Mouse (Mus musculus) layer of hippocampus, adult 9-11 months (tissue): ENCODE data around the gene Ak9.
"Not testable (repeated sequence)": the region's sequence is repeated elsewhere in the genome, so short reads cannot be mapped to it uniquely, and the experiment has no call there.

Experiments
- DNase-seq: peaks from one replicate; pipeline ENCODE4 v3.0.0; 2022

The Ak9 gene

DNA sequence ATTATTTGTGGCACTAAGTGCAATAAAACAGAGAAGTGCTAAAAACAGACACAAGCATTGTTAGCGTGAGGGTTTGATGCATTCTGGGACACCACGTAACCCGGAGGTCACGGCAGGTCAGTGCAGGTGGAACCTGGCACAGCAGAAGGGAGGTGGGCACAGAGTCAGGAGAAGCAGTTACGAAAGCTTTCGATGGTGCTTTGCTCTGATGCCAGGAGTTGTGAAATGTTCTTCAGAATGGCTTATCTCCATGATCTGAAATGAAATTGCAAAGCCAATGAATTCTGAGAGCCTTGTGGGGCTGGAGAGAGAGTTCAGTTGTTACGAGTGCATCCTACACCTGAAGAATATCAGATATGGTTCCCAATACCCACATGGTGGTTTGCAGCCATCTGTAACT lies 37.6 kb downstream of the Ak9 start:
- DNase-seq = no peak

DNA sequence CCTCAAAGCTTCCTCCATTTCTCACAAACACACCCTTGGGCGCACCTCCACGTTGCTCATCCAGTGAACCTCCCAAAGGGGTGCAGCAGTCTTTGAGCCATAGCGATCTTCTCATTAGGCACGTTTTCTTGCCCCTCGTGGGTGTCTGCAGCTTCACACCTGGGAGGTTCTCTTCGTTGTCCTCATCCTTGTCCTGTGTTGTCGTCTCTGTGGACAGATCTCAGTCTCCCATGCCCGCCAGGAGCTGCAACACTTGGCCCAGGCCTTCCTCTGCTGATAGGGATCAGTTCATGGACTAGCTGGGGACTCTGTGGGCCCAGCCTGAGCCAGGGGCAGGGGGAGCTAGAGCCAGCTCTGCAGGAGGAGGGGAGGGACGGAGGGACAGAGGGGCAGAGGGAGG lies 61.3 kb downstream of the Ak9 start:
- DNase-seq = no peak

DNA sequence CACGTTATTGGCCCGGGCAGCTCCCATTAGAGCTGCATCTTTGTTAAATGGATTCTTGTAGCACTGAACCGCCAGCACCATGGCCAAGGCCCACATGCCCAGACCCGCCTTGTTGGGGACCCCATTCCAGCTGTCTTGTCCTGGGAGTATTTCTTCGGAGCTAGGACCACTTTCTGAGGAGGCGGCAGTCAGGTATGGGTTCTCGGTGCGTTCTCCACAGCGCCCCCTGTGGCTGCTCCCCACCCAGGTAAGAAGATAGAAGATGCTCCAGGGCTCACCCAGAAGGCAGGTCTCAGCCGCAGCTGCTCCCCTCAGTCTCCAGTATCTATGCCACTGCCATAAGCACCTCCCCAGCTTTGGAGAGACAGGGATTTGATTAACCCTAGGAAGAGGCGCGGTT lies 76.7 kb downstream of the Ak9 start:
- no peak for DNase-seq

DNA sequence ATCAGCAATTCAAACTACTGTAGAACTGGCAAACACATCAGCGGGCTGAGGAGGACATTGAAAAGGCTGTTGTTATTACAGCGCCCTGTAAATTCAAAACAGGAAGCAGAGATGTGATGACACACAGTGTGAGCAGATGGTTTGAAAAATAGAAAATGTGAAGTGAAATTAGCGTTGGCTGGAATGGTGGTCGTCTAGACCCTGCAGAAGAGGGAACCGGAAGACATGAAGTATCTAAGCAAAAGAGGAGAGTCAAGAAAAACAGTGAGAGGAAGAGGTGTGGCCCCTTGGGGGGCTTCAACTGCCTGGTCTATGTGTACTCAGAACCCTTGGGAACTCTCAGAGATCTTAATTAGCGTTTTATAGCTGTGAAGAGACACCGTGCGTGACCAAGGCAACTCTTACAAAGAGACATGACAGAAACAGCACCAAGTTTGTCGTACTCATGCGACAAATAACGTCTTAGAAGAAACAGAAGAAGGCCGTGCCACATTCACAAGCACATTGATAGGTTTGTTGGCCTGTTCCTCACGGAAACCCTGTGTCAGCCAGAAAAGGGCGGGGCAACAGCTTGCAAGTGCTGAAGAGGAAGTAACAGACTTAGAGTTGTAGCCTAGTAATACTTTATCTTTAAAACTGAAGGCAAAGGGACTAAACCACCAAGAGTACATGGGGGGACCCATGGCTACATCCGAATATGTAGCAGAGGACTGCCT lies 81.9 kb downstream of the Ak9 start:
- peak; percentile 49 for DNase-seq

DNA sequence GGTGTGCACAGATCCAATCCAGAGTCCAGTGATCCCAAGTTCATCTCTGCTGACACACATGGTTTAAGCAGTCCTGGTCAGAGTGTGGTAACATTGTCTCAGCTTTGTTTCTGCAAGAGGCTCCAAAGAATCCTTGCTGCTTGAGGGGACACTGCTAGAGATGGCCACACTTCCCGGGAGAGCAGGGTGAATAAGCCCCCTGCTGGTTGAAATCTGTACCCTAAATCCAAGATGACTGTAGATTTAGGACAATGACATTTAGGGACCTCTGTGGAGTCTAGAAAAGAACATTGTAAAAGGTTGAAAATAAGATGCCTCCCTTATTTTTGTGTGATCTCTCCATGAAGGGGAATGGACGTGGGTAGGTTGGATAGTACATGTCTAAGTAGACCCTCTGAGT lies 89.8 kb downstream of the Ak9 start:
- DNase-seq = no peak

DNA sequence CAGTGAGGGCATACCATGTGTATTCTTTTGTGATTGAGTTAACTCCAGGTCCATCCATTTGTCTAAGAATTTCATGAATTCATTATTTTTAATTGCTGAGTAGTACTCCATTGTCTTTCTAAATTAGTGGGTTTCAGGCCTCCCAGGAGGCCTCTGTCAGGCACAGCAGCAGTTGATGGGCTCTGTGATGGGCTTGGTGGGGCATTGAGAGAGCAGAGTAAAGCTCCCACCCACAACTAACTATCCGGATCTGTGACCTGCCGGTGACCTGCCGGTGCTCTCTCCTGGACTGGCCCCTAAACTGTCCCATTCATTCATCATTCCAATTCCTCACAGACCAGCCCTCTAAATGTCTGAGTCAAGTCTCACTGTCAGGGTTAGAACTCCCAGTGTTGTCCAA lies 97.3 kb downstream of the Ak9 start:
- DNase-seq = no peak

DNA sequence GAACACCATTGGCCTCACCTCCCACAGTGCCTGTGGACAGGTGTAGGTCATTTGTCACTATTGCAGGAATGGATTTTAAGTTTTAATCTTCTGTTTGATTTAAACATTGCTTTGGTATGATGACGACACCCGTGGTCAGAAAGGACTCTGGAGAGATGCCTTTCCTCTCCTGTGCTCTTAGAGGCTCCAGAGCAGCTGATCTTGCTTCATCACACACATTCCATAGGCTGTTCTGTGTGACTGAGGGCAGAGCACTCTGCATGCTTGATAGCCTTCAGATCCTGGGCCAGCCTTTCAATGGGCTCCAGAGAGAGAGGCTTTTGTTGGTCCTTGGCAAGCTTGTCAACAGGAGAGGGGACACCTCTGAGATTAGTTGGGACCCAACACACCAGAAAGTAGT lies 99.6 kb downstream of the Ak9 start:
- DNase-seq = no peak

DNA sequence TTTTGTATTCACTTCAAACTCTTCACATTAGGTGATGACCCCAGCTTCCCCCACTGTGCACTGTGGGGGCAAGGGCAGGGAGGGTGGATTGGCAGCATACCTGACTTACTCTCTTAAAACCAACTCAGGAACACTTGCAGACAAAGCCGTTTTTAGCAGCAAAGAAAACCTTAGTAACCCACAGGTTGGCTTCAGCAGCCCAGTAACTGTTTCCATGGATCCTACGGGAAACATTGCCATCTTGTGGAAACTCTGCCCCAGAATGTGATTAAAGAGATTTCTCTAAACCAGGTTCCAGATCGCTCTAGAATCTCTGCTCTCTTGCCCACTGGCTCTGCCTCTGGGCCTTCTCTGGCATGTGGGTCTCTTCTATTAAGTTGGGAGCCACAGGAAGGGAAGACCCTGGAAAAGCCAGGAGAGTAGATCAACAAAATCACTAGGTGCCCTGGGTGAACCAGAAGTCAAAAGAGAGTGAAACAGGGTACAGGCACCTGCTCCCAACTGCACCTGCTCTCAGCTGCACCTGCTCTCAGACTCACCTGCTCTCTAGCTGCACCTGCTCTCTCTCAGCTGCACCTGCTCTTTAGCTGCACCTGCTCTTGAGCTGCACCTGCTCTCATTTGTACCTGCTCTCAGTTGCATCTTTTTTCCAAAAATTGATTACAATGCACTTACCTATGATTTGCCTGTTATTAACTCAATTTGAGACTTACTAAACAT lies 100.3 kb downstream of the Ak9 start:
- DNase-seq = no peak

DNA sequence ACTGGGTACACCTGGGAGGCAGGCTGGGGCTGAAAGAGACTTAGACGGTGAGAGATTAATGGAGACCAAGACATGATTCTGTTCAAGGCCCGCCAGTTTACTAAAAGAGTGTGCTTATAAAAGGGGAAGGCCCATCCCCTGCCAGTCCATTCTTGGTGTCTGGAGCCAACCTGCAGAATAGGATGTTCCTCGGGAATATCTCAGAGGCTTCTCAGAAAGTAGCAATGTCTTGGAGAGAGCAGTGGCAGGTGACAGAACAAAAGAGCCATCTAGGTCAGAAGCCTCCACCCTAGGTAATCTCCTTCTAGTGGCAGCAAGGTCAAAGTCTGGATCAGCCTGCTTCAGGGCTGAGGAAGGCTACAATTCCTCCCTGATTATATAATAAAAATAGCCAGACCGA lies 106.4 kb downstream of the Ak9 start:
- DNase-seq = not testable (repeated sequence)

DNA sequence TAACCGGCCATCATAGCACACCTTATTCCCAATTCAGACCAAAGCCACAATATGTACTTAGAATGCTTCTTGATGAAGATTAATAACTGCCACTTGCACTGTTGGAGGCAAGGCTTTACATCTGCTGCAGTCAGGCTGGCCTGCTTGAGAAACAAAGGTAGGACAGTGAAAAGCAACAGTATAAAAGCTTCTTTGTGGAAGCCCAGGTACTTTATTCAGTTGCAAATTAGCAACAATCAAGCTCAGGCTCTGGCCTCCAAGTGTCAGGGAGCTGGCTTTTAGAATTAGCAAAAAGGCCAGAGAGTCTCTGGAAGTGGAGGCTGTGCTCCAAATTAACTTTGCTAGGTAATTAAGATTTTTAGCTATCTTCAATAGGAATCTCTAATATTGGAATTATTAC lies 107.0 kb downstream of the Ak9 start:
- not testable (repeated sequence) for DNase-seq

DNA sequence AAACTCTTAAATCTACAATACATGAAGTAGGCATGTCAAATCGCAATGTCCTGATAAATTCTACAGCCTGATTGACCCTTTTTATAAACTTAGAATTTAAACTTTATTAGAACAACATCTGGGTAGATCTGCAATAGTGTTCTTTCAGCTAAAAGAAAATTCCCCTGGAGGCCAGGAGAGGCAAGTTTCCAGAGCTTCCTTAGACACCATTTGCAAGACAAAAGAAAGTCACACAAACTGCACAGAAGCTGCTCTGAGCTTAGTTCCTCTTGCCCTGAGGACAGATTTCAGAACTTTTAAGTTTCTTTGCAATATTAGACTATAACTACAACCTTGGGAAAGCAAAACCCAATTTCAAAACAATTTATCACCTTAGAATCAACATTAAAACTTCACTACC lies 109.7 kb downstream of the Ak9 start:
- DNase-seq = not testable (repeated sequence)

DNA sequence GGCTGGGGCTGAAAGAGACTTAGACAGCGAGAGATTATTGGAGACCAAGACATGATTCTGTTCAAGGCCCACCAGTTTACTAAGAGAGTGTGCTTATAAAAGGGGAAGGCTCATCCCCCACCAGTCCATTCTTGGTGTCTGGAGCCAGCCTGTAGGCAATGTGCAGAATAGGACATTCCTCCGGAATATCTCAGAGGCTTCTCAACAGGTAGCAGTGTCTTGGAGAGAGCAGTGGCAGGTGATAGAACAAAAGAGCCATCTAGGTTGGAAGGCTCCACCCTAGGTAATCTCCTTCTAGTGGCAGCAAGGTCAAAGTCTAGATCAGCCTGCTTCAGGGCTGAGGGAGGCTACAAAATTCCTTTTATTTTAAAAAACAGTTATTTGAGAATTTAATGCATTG lies 111.6 kb downstream of the Ak9 start:
- not testable (repeated sequence) for DNase-seq

DNA sequence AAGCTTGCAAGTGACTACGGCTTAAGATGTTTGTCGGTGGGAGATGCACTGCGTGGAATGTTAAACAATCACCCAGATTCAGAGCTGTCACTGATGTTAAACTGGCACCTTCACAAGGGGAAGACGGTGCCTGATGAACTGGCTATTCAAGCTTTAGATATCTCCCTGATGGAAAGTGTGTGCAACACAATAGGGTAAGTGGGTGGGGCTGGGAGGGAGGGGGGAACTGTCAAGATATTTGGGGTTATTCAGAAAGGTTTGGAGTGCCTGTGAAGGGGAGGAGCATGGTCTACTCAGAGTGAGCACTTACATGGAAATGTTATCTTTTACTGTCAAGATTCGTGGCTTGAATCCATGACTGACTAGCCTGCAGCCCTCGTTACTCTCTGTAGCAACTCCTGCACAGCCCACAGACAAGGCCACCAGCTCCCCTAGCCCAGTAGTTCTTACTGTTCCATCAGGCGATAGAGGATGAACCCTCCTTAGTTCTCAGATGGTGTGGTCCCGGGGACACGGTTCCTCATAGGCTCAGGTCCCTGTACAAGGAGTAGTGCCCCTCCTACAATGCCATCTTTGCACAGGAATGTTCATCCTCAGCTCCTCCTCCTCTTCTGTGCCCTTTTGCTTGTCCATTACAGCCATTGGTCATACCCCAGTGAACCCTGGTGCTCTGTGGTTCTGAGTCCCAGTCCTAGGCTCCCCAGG lies 116.9 kb downstream of the Ak9 start:
- DNase-seq = no peak

DNA sequence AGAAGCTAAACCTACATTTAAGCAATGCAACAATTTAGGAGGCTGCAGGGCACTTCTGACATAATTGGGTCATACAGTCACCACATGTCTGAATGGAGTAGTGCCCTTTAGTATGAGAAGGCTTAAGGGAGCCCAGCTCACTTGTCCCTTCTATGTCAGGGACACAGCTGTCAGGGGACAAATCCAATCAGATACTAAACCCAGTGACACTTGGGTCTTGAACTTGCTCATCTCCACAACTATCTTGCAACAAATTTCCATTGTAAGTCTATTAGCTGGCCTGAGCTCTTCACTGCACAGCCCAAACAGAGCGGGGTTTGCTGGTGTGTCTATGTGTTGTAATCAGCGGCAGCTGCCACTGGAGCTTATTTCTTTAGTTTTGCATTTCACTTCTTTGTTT lies 119.9 kb downstream of the Ak9 start:
- no peak for DNase-seq

DNA sequence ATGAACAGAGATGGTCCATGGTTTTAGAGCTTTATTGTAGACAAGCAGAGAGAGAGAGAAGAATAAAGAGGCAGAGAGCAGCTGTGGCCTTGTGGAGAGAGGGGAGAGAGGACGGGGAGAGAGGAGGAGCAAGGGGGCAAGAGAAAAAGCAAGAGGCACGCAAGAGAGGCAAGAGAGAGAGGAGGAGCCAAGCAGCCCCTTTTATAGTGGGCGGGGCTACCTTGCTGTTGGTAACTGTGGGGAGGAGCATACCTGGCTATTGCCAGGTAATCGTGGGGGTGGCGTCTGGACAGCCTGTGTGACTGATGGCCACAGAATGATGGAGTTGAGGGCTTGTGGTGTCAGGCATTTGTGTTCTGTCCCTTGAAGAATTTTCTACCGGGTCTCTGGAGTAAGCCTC lies 122.6 kb downstream of the Ak9 start:
- DNase-seq = no peak

DNA sequence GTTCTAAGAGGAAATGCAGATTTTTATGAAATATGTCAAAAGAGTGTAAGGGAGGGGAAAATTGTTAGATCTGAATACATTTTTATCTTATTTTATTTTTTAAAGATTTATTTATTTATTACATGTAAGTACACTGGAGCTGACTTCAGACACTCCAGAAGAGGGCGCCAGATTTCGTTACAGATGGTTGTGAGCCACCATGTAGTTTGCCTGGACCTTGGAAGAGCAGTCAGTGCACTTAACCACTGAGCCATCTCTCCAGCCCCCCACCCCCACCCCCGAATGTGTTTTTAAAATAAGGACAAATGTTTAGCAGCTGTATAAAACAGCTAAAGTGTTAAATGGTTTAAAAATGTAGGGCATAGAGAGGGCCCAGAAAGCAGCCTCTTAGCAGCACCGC lies 130.8 kb downstream of the Ak9 start:
- DNase-seq = peak; percentile 44

DNA sequence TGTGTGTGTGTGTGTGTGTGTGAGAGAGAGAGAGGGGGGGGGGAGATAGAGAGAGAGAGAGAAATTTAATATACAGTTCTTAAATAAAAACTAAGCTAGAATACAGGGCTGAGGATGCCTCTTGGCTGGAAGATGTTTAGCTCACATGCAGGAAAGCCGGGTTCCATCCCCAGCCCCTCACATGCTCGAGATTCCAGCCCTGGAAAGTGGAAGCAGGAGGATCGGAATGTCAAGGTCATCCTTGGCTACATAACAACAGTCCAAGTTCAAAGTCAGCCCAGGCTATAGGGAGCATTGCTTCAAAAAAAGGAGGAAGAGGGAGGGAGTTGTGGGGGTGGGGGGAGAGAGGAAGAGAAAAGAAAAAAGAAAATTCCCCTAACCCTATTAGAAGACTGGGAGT lies 131.4 kb downstream of the Ak9 start:
- DNase-seq = no peak

DNA sequence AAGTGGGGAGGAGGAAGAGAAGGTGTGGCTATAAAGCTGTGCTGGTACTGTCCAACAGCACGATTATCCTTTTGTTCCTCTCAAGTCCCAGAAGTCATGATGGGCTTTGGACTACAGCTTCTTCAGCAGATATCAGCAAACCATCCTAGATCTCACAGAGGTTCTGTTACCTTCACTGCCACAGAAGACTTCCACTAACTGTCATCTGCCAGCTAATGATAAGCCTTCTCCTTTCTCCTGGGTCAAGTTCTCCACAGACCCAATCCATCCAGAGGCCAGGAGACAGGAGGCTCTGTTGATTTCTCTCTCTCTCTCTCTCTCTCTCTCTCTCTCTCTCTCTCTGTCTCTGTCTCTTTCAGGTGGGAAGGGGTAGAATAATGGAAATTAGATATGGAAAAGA lies 144.4 kb downstream of the Ak9 start:
- no peak for DNase-seq

DNA sequence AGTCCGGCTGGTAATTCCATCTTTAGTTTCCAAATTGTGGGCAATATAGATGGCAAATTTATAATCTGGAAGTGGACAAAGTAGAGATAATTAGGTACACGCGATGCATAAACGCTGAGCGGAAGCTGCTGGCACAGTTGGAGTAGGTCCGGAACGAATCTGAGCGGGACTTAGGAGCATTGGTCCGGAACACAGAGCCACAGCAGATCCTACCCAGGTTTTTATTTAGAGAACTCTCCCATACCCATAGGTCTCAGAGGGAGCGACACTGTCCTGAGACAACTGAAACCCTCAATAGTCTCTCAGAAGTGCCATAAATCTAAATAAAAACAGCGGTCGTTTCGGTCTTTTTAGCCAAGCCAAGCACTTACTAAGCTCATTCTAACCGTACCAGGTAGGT lies 145.9 kb downstream of the Ak9 start:
- DNase-seq = no peak

DNA sequence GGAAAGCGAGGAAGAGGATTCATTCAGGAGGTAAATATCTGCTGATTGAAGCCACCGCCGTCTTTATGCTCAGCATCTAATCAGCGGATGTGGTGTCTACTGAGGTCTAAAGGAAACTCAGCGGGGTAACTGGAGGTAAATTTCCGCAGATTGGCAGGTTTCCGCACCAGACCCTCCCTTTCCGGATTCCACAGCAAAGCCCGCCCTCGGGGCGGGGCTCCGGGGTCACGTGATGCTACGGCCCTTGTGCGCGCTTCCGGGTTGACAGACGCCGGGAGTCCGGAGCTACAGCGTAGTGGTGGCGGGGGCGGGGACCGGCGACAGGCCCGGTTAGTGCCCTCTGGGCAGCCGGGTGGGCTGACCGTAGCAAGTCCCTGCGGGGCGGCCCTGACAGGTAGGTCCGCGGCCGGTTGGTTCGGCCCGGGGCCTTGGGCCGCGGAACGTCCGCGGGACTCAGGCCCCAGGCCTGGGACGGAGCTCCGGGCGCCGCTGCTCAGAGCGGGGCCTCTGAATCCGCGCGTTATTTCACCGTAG lies 146.4 kb downstream of the Ak9 start, which contains the start of gene Zbtb24:
Zbtb24 (plus strand) TSS at position 247 of the 534 bp plus-strand sequence.
- peak; percentile 95 for DNase-seq

DNA sequence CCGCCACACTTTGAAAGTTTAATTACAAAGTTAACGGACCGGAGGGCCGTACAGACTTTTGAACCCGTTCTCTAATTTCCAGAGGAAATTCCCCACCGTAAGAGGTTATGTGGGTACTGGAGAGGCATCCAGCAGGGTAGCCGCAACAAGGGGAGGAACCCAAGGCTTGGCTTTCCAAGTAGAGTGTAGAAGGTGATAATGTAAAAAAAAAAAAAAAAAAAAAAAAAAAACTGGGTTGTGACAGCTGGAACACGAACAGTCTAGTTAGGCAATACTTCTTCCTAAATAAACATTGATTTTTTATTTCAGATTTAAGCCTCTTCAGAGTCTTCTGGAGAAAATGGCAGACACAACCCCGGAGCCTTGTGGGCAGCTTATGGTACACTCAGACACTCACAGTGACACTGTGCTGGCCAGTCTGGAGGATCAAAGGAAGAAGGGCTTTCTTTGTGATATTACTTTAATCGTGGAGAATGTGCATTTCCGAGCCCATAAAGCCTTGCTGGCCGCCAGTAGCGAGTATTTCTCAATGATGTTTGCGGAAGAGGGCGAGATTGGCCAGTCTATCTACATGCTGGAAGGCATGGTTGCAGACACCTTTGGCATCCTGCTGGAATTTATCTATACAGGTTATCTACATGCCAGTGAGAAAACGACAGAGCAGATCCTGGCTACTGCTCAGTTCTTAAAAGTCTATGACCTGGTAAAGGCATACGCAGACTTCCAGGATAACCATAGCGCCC lies 147.2 kb downstream of the Ak9 start:
- DNase-seq = no peak

DNA sequence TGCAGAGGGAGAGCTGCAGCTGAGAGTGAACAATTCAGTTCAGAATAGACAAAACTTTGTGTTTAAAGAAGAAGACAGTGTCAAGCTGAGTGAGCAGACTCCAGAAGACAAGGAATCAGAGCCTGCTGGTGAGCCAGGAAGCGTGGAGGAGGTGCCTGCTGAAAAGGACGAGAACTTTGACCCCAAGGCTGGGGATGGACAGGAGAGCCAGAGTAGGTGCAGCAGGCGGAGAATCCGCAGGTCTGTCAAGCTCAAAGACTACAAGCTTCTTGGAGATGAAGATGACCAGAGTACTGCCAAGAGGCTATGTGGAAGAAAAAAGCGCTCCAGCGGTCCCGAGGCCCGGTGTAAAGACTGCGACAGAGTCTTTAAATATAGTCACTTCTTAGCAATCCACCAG lies 147.9 kb downstream of the Ak9 start:
- no peak for DNase-seq

DNA sequence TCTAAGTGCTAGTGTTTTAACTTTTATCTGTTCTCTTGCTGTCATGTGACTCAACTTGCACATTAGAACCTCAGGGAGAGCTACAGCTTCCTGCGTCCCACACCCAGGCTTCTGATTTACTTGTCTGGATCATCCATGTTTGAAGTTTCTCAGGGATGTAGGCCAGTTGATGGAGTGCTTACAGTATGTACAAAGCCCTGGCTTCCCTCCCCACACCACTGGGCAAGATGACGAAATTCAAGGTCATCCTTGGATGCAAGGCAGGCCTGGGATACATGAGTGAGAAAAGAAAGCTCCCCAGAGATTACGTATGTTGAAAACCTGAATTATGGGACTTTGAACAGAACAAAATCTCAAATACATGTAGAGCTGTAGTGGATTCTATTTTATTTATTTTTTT lies 149.0 kb downstream of the Ak9 start:
- DNase-seq = no peak
